Mouse (Mus musculus): Measurements from ENCODE around the gene Catsperd.

DNA sequence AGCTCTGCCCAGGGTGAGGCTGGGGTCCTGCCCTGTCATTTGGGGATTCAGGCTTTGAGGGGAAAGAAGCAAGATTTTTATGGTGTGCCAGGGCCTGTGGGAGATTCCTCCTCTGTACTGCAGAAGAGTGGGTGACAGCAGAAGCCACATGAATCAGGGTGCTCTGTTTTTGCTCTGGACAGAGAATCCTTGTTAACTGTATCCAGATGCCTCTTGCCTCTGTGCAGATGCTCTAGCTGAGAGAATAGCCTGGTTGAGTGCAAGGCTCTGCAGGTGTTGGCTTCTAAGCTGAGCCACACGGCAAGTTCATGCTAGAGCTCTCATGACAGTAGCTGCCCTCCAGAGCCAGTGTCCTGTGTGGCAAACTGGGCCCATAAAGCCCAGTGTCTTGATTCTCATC is 65.5 kb downstream of the Catsperd start:
- no peak for TF ChIP-seq POLR2A (IDR thresholded peaks at IDR 0.05; ENCODE audit: borderline replicate concordance, insufficient read depth, low read length)
- TF ChIP-seq CTCF (IDR thresholded peaks at IDR 0.05; ENCODE audit: borderline replicate concordance, insufficient read depth, low read depth, low read length), result no peak

Data from cerebellum, adult 2 months (tissue).